Mouse (Mus musculus) neural tube, embryonic 12.5 days (tissue): ENCODE data around the gene Gpr146. TPM values are rescaled to one million over a fixed set of nuclear protein-coding genes. Genes with fewer than 3 reads are reported as not detected.
A peak's percentile ranks its signal among the peaks of the same experiment; 100 is the strongest.
"Not testable (repeated sequence)": the region's sequence is repeated elsewhere in the genome, so short reads cannot be mapped to it uniquely, and the experiment has no call there.

Experiments used
- ATAC-seq: fragments of 200-750 bp; cut with Nextera tagmentation; 2 replicates; pipeline ENCODE4 v1.8.0; 2017; ENCODE audit warnings: low read depth, mild to moderate bottlenecking, moderate TSS enrichment, moderate library complexity; ENCODE audit not compliant: low FRiP score
- H3K27ac ChIP-seq: fragments of 300-500 bp; sonication (generic); 2 replicates; pipeline ENCODE4 v1.5.1; 2016
- H3K27me3 ChIP-seq: fragments of 300-500 bp; sonication (generic); replicated peaks from 2 replicates; pipeline ENCODE4 v1.6.1; 2016; ENCODE audit warnings: mild to moderate bottlenecking
- H3K36me3 ChIP-seq: fragments of 300-500 bp; sonication (generic); 2 replicates; pipeline ENCODE4 v1.6.1; 2016; ENCODE audit warnings: mild to moderate bottlenecking
- H3K4me1 ChIP-seq: fragments of 300-500 bp; sonication (generic); 2 replicates; pipeline ENCODE4 v1.6.1; 2016
- H3K4me2 ChIP-seq: fragments of 300-500 bp; sonication (generic); replicated peaks from 2 replicates; pipeline ENCODE4 v1.6.1; 2016; ENCODE audit warnings: mild to moderate bottlenecking
- H3K4me3 ChIP-seq: fragments of 300-500 bp; sonication (generic); 2 replicates; pipeline ENCODE4 v1.5.1; 2016
- H3K9ac ChIP-seq: fragments of 300-500 bp; sonication (generic); 2 replicates; pipeline ENCODE4 v1.6.1; 2016; ENCODE audit warnings: mild to moderate bottlenecking
- H3K9me3 ChIP-seq: fragments of 300-500 bp; sonication (generic); 2 replicates; pipeline ENCODE4 v1.6.1; 2016; ENCODE audit warnings: mild to moderate bottlenecking
- WGBS: fragments of 180-500 bp; shearing (Covaris S2); methylation state at CpG from one replicate; pipeline ENCODE4 v1.1.7; 2016; 5-methylcytosine and 5-hydroxymethylcytosine counted together
- polyA plus RNA-seq: library from polyadenylated mRNA; unstranded; fragments of >200 nt; fragmentation: Nextera tagmentation; extraction: Ambion mirVana; gene quantifications from 2 replicates; pipeline ENCODE4 v1.2.1, GENCODE M21; 2016

The Gpr146 gene
- polyA plus RNA-seq, 1 experiment from 2014 or later, result 1.9 TPM

- Histone ChIP-seq H3K9me3 (no peaks in the 10 kb centered on the region), H3K27ac (no peak overlapping the region), H3K4me3 (no peak overlapping the region), H3K4me2 (no peak overlapping the region), H3K27me3 (no peaks in the 10 kb centered on the region), H3K9ac (no peak overlapping the region), H3K36me3 (no peaks in the 10 kb centered on the region), H3K4me1 (peaks cover 42% of the 10 kb centered on the region)
- WGBS, result 73% methylated on average over 10 of the region's 10 CpGs
- ATAC-seq, result no peak
Measured at GRCm38 (mm10) chr5:139387329-139388194, 10.1 kb downstream of the Gpr146 start.

GRCm38 (mm10) chr5:139388195-139388570, 10.7 kb downstream of the Gpr146 start:
- no peak overlapping the region for H3K27ac ChIP-seq
- 55% methylated on average over 4 of the region's 4 CpGs for WGBS
- no peak overlapping the region for H3K9ac ChIP-seq
- H3K4me1 ChIP-seq, result peaks cover 36% of the 10 kb centered on the region
- H3K9me3 ChIP-seq, result no peaks in the 10 kb centered on the region
- no peaks in the 10 kb centered on the region for H3K36me3 ChIP-seq
- 0 out of 2 replicates have a peak overlapping the region, but pooled peaks have one; percentile 4 for H3K4me2 ChIP-seq
- no peak for ATAC-seq
- H3K27me3 ChIP-seq, result no peaks in the 10 kb centered on the region
- H3K4me3 ChIP-seq, result no peak overlapping the region

DNA sequence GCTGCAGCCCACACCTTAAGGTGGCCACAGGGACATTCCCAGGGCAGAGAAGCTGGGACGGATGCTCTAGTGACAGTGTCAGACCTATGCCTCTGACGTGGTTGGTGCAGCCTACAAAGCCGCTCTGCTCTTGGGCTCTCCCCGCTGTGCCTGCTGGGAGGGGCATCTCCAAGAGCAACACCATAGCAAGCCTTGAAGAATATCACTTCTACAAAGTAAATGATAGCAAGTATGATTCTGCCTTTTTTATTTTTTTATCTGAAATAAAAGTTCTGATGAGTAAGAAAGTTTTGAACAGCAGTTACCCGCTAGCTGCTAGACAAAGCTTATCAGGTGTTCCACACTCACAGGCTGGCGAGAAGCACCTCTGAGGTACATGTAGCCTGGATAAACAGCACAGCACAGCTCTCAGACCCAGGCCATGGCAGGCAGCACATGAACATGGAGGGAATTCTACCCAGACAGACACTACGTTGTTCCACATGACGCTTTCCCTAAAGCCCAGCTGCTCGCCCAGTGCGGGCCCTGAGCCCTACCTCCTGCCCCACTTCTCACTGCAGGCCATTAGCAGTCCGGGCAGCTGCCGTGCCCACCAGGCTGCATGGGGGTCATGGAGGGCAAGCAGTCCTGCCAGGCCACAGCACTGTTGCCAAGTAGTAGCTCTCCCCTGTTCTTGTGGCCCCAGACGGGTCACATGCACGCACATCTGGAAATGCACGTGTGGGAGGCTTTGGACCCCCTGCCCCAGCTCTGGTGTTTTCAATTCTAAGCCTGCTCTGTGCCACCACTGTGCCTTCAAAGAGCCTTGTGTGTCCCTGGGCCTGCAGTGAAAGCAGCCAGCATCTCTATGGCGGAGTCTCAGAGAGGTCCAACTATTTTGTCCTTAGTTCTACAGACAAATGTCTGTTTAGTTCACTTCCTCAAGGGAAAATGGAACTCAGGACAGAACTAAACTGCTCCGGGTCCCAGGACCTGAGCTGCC, 11.5 kb downstream of the Gpr146 start:
- no peak for ATAC-seq
- no peak overlapping the region for H3K4me2 ChIP-seq
- H3K9me3 ChIP-seq, result no peaks in the 10 kb centered on the region
- no peaks in the 10 kb centered on the region for H3K36me3 ChIP-seq
- WGBS, result 71% methylated on average over 17 of the region's 17 CpGs
- H3K27ac ChIP-seq, result peak overlapping the region; percentile 37; the same call in 1 of the 2 replicates
- no peaks in the 10 kb centered on the region for H3K27me3 ChIP-seq
- H3K4me1 ChIP-seq, result peaks cover 34% of the 10 kb centered on the region
- H3K9ac ChIP-seq, result no peak overlapping the region
- no peak overlapping the region for H3K4me3 ChIP-seq

GRCm38 (mm10) chr5:139389676-139390061, 12.2 kb downstream of the Gpr146 start:
- peaks cover 28% of the 10 kb centered on the region for H3K4me1 ChIP-seq
- WGBS, result 34% methylated on average over 6 of the region's 6 CpGs

GRCm38 (mm10) chr5:139390324-139391119, 13.0 kb downstream of the Gpr146 start:
- H3K4me2 ChIP-seq, H3K9me3 ChIP-seq, H3K27me3 ChIP-seq, H3K9ac ChIP-seq, H3K4me3 ChIP-seq, ATAC-seq, H3K27ac ChIP-seq, H3K36me3 ChIP-seq: not testable (repeated sequence)
- 77% methylated on average over 5 of the region's 5 CpGs for WGBS
- peaks cover 27% of the 10 kb centered on the region for H3K4me1 ChIP-seq

More at GRCm38 (mm10) chr5:139389676-139390061, 12.2 kb downstream of the Gpr146 start:
- Histone ChIP-seq H3K27me3 (no peaks in the 10 kb centered on the region), H3K9ac (no peak overlapping the region), H3K27ac (peak overlapping the region; percentile 37; the same call in 1 of the 2 replicates), H3K9me3 (no peaks in the 10 kb centered on the region), H3K36me3 (no peaks in the 10 kb centered on the region), H3K4me3 (no peak overlapping the region), H3K4me2 (no peak overlapping the region)
- ATAC-seq, result no peak

GRCm38 (mm10) chr5:139391309-139391990, 14.0 kb downstream of the Gpr146 start:
- Histone ChIP-seq H3K4me1 (peaks cover 27% of the 10 kb centered on the region), H3K27me3 (no peaks in the 10 kb centered on the region), H3K9me3 (no peaks in the 10 kb centered on the region), H3K4me2 (no peak overlapping the region), H3K4me3 (no peak overlapping the region), H3K27ac (no peak overlapping the region), H3K36me3 (no peaks in the 10 kb centered on the region), H3K9ac (no peak overlapping the region)
- ATAC-seq, result no peak
- 85% methylated on average over 11 of the region's 11 CpGs for WGBS

- H3K4me3 ChIP-seq, result no peak overlapping the region
- no peaks in the 10 kb centered on the region for H3K9me3 ChIP-seq
- WGBS, result 96% methylated on average over 37 of the region's 37 CpGs
- H3K36me3 ChIP-seq, result no peaks in the 10 kb centered on the region
- peaks cover 23% of the 10 kb centered on the region for H3K4me1 ChIP-seq
- 0 out of 2 replicates have a peak overlapping the region, but pooled peaks have one; percentile 13 for H3K9ac ChIP-seq
- no peak for ATAC-seq
- no peak overlapping the region for H3K4me2 ChIP-seq
- no peaks in the 10 kb centered on the region for H3K27me3 ChIP-seq
- H3K27ac ChIP-seq, result no peak overlapping the region
Measured at GRCm38 (mm10) chr5:139392219-139393196, 15.0 kb downstream of the Gpr146 start.

DNA sequence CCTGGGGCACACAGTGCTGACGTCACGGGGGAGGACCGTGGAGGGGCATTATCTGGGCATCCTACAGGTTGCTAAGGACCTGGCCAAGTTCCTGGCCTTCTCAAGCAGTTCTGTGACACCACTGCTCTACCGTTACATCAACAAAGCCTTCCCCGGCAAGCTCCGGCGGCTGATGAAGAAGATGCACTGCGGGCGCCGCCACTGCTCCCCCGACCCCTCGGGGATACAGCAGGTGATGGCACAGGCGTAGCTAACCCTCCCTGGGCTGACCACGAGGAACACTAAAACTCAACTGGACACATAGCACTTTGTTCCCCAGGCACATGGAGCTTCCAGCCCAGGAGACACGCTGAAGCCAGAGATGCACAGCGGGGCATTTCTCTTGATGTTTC, 15.7 kb downstream of the Gpr146 start:
- Histone ChIP-seq H3K27ac (no peak overlapping the region), H3K4me1 (peaks cover 16% of the 10 kb centered on the region)

GRCm38 (mm10) chr5:139394399-139394798, 16.9 kb downstream of the Gpr146 start:
- H3K4me2 ChIP-seq, result no peak overlapping the region
- H3K4me1 ChIP-seq, result peaks cover 6% of the 10 kb centered on the region
- H3K9ac ChIP-seq, result no peak overlapping the region
- H3K36me3 ChIP-seq, result no peaks in the 10 kb centered on the region
- ATAC-seq, result no peak
- H3K9me3 ChIP-seq, result no peaks in the 10 kb centered on the region
- WGBS, result 75% methylated on average over 7 of the region's 7 CpGs
- no peak overlapping the region for H3K27ac ChIP-seq
- H3K4me3 ChIP-seq, result no peak overlapping the region
- H3K27me3 ChIP-seq, result no peaks in the 10 kb centered on the region

More for the DNA sequence above, 15.7 kb downstream of the Gpr146 start:
- Histone ChIP-seq H3K9ac (no peak overlapping the region), H3K4me2 (no peak overlapping the region), H3K27me3 (no peaks in the 10 kb centered on the region), H3K36me3 (no peaks in the 10 kb centered on the region), H3K9me3 (no peaks in the 10 kb centered on the region), H3K4me3 (no peak overlapping the region)
- WGBS, result 89% methylated on average over 16 of the region's 16 CpGs
- no peak for ATAC-seq

DNA sequence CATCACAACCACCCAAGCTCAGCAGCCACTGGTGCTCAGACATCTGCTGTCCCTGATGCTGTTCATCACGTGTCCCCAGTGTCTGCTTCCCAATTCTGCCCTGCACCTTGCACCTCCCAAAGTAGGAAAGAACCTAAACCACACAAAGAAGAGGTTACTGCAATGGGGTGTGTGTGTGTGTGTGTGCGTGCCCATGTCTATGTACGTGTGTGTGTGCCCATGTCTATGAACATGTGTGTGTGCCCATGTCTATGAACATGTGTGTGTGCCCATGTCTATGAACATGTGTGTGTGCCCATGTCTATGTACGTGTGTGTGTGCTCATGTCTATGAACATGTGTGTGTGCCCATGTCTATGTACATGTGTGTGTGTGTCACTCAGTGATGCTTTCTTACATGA, 18.0 kb downstream of the Gpr146 start:
- 91% methylated on average over 4 of the region's 4 CpGs for WGBS
- Histone ChIP-seq H3K9me3 (no peaks in the 10 kb centered on the region), H3K4me3 (no peak overlapping the region), H3K36me3 (no peaks in the 10 kb centered on the region), H3K4me1 (no peaks in the 10 kb centered on the region), H3K9ac (no peak overlapping the region), H3K27me3 (no peaks in the 10 kb centered on the region), H3K4me2 (no peak overlapping the region), H3K27ac (no peak overlapping the region)
- ATAC-seq, result no peak
